Mouse (Mus musculus) lung, postnatal 0 days (tissue): ENCODE data around the gene Ifnb1. TPM values are rescaled to one million over a fixed set of nuclear protein-coding genes. Genes with fewer than 3 reads are reported as not detected.

ENCODE experiments used
- ATAC-seq: fragments of 200-750 bp; cut with Nextera tagmentation; 2 replicates; pipeline ENCODE4 v1.8.0; 2017; ENCODE audit warnings: moderate library complexity
- DNase-seq: peaks from one replicate; pipeline ENCODE4 v3.0.0-alpha.2; 2016; ENCODE audit warnings: low spot score
- H3K27ac ChIP-seq: fragments of 300-500 bp; sonication (generic); 2 replicates; pipeline ENCODE4 v1.5.1; 2014; ENCODE audit warnings: antibody characterized with exemption, mild to moderate bottlenecking, low read length, mixed read lengths
- H3K27me3 ChIP-seq: fragments of 300-500 bp; sonication (generic); replicated peaks from 2 replicates; pipeline ENCODE4 v1.6.1; 2014; ENCODE audit warnings: low read length, mixed read lengths; ENCODE audit not compliant: insufficient read depth
- H3K36me3 ChIP-seq: fragments of 300-500 bp; sonication (generic); 2 replicates; pipeline ENCODE4 v1.6.1; 2014; ENCODE audit warnings: low read length, mixed read lengths; ENCODE audit not compliant: insufficient read depth
- H3K4me1 ChIP-seq: fragments of 300-500 bp; sonication (generic); 2 replicates; pipeline ENCODE4 v1.6.1; 2014; ENCODE audit warnings: antibody characterized with exemption, low read depth, low read length, mixed read lengths; ENCODE audit not compliant: insufficient read depth
- H3K4me2 ChIP-seq: fragments of 300-500 bp; sonication (generic); replicated peaks from 2 replicates; pipeline ENCODE4 v1.6.1; 2014; ENCODE audit warnings: low read depth, mild to moderate bottlenecking, low read length, moderate library complexity, mixed read lengths
- H3K4me3 ChIP-seq: fragments of 300-500 bp; sonication (generic); 2 replicates; pipeline ENCODE4 v1.5.1; 2014; ENCODE audit warnings: low read depth, low read length
- H3K9ac ChIP-seq: fragments of 300-500 bp; sonication (generic); replicated peaks from 2 replicates; pipeline ENCODE4 v1.6.1; 2014; ENCODE audit warnings: low read depth, mild to moderate bottlenecking
- H3K9me3 ChIP-seq: fragments of 300-500 bp; sonication (generic); 2 replicates; pipeline ENCODE4 v1.6.1; 2016; ENCODE audit warnings: low read length, mixed read lengths
- CTCF ChIP-seq: IDR thresholded peaks from 2 replicates; pipeline ENCODE4 v1.5.1; 2016; ENCODE audit warnings: antibody characterized with exemption, mild to moderate bottlenecking
- EP300 ChIP-seq: IDR thresholded peaks from 2 replicates; pipeline ENCODE4 v1.6.1; 2016; ENCODE audit warnings: antibody characterized with exemption, mild to moderate bottlenecking, control low read depth
- WGBS: fragments of 180-500 bp; shearing (Covaris S2); extraction: QIAGEN DNeasy Blood & Tissue Kit; methylation state at CpG from one replicate; pipeline ENCODE4 v1.1.7; 2014; 5-methylcytosine and 5-hydroxymethylcytosine counted together
- polyA plus RNA-seq: library from polyadenylated mRNA; unstranded; fragments of >200 nt; fragmentation: Nextera tagmentation; extraction: Ambion mirVana; gene quantifications from 2 replicates; pipeline ENCODE4 v1.2.1, GENCODE M21; 2015

Gene Ifnb1
- polyA plus RNA-seq, 1 experiment from 2014 or later: not detected

DNA sequence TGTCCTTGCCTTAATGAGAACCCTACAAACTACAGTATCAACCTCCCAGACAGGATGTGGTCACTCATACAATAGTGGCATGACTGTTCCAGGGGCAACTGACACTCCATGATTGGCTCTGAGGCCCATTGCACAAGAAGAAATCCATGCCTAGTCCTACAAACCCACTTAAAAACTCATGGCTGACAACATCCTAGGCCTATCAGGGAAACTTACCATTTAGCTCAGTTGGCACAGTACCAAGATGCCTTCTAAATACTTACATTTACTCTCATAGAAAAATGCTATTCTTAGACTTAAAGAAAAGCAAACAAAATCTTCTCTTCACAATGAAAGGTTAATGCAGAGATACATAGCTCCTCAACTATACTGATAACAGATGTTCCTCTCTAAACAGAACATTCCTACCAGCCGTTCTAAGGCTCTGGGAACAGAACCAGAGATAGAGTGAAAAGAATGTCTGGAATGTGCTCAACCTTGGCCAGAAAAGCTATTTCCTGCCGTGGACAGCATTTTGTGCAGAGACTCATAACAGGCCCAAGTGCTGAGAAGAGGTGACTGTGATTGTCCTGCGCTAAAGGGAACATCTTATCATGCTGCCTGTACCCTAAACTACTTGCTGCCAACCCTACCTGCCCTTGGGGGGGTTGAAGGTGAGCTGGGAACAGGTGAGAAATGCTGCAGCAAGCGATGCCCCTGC is 45.9 kb downstream of the Ifnb1 start:
- Histone ChIP-seq H3K27me3 (no peaks in the 10 kb centered on the region), H3K9me3 (no peaks in the 10 kb centered on the region), H3K4me3 (no peak overlapping the region), H3K4me1 (0 out of 2 replicates have a peak, but pooled peaks cover 4% of the 10 kb centered on the region), H3K27ac (no peak overlapping the region; the same call in 1 of the 2 replicates), H3K36me3 (no peaks in the 10 kb centered on the region), H3K9ac (no peak overlapping the region), H3K4me2 (no peak overlapping the region)
- TF ChIP-seq CTCF (no peak), EP300 (0 out of 2 replicates have a peak, but pooled peaks have one; percentile 49)
- DNase-seq: peak; percentile 54
- ATAC-seq: peak; percentile 64
- 27% methylated on average over 4 of the region's 4 CpGs for WGBS

DNA sequence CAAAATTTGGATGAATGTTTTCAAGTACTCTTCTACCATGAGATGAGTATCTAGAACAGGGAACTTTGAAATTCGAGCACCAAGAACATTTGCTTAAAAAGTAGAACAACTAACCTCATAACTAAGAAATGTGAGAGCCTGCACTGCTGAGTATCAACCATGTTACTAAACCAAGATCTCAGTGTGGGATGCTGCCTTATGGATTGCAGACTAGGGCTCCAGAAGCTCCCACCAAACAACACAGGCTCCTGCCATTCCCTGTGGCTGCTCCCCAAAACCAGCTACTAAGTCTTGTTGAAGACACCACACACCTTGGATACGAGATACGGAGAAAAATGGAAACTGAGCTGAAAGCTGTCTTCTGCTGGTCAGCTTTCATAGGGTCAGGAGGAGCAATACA is 46.5 kb downstream of the Ifnb1 start:
- no peak overlapping the region for H3K4me3 ChIP-seq
- ATAC-seq (no peak), DNase-seq (no peak)
- no peak overlapping the region for H3K9ac ChIP-seq
- no peaks in the 10 kb centered on the region for H3K27me3 ChIP-seq
- WGBS: 89% methylated on average over 3 of the region's 3 CpGs
- TF ChIP-seq EP300: no peak
- no peak for TF ChIP-seq CTCF
- H3K4me1 ChIP-seq: 0 out of 2 replicates have a peak, but pooled peaks cover 4% of the 10 kb centered on the region
- H3K4me2 ChIP-seq: no peak overlapping the region
- H3K27ac ChIP-seq: no peak overlapping the region; the same call in 1 of the 2 replicates
- no peaks in the 10 kb centered on the region for H3K9me3 ChIP-seq
- H3K36me3 ChIP-seq: no peaks in the 10 kb centered on the region

Other genes with a start within 250 kb of the Ifnb1 start
- 10.2 and 11.3 TPM in 2 replicates for gene Hacd4, start 83.8 kb downstream of the Ifnb1 start, polyA plus RNA-seq
- gene Ifna15, start 35.5 kb upstream of the Ifnb1 start, polyA plus RNA-seq: not detected in 2 replicates
- not detected in 2 replicates for gene Ifna14, start 49.0 kb upstream of the Ifnb1 start, polyA plus RNA-seq
- gene Ifna9, start 69.6 kb upstream of the Ifnb1 start, polyA plus RNA-seq: not detected in 2 replicates
- gene Ifna12, start 80.6 kb upstream of the Ifnb1 start, polyA plus RNA-seq: not detected in 2 replicates
- not detected in 2 replicates for gene C87499, start 111.6 kb upstream of the Ifnb1 start, polyA plus RNA-seq
- not detected in 2 replicates for gene Ifna13, start 121.7 kb upstream of the Ifnb1 start, polyA plus RNA-seq
- not detected in 2 replicates for gene Ifna16, start 154.2 kb upstream of the Ifnb1 start, polyA plus RNA-seq
- not detected in 2 replicates for gene Ifna2, start 161.1 kb upstream of the Ifnb1 start, polyA plus RNA-seq
- not detected in 2 replicates for gene Ifnab, start 168.6 kb upstream of the Ifnb1 start, polyA plus RNA-seq
- gene Gm26566, start 199.0 kb upstream of the Ifnb1 start, polyA plus RNA-seq: 0.19 TPM in 1 of 2 replicates, not detected in the other
- gene Klhl9, start 199.7 kb upstream of the Ifnb1 start, polyA plus RNA-seq: 54.1 and 59.7 TPM in 2 replicates
- not detected in 2 replicates for gene Gm13271, start 232.1 kb upstream of the Ifnb1 start, polyA plus RNA-seq
- gene Gm13283, start 237.3 kb upstream of the Ifnb1 start, polyA plus RNA-seq: 0.38 and 0.44 TPM in 2 replicates